In the genomic region with DNA sequence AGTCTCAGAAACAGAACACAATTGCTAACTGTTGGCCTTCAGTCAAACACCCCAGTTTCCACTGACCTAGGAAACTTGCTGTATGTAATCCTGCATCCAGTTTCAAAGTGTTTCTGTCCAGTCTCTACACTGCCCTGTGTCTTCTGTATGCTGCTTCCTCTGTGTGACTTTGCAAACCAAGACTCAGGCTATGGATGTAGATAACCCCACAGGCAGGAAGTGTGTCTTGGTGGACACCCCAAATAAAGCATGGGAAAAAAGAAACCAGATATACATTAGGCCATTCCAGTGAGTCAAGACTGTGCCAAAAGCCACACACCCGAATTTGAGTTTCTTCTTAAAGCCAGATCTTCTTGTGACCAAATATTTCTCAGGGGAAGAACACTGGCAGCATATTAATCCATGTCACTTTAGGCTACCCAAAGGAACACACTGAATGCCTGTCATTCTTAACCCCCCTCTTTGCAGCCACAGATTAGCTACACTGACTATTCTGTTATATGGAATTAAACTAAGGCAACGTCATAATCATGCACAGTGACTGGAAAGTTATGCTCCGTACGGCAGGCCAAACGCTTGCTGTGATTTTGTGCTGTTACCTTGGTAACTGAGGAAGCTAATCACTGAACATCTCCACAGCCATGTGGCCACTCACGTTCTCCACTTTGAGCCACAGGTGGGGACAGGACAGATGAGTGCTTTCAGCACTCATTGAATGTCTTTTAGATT, we compare ENCODE assay signal across 14 mouse cellular contexts. TPM values are rescaled to one million over a fixed set of nuclear protein-coding genes. Genes with fewer than 3 reads are reported as not detected.
A peak's percentile ranks its signal among the peaks of the same experiment; 100 is the strongest.
DNase-seq lines count a peak whose midpoint lies in the region; ATAC-seq and TF ChIP-seq lines count a peak whose summit lies in the region.
"Had no signal": no experiment of that assay in that cellular context is flagged by ENCODE, and none has a peak within 500 bp of the region (broad histone marks: within the 10 kb centered on the region; RNA-seq: fewer than 3 reads in every experiment).

No protein-coding gene starts in this region.

- TF ChIP-seq POLR2A in limb, embryonic 14.5 days (IDR thresholded peaks at IDR 0.05; ENCODE audit: borderline replicate concordance, extremely low read depth, insufficient read depth, insufficient read length) = no peak

- no peak for ATAC-seq in forebrain, embryonic 14.5 days
- 0 out of 2 replicates have a peak, but pooled peaks have one; percentile 53 for ATAC-seq in limb, embryonic 14.5 days (ENCODE audit: low FRiP score, low read depth)
- peak; percentile 86 for ATAC-seq in forebrain, postnatal 0 days
- peak; percentile 54 for ATAC-seq in midbrain, embryonic 15.5 days (replicated peaks)
- ATAC-seq: liver, postnatal 0 days had no signal

- H3K9me3 ChIP-seq in forebrain, embryonic 14.5 days (replicated peaks; ENCODE audit: control insufficient read depth, low read length) = no peaks in the 10 kb centered on the region
- no peaks in the 10 kb centered on the region for H3K9me3 ChIP-seq in forebrain, embryonic 10.5 days
- H3K9me3 ChIP-seq in limb, embryonic 14.5 days (ENCODE audit: control insufficient read depth, low read length) = no peaks in the 10 kb centered on the region
- no peaks in the 10 kb centered on the region for H3K9me3 ChIP-seq in limb, embryonic 10.5 days (replicated peaks)
- no peaks in the 10 kb centered on the region for H3K9me3 ChIP-seq in forebrain, postnatal 0 days (ENCODE audit: low read length)
- H3K9me3 ChIP-seq in midbrain, embryonic 15.5 days = no peaks in the 10 kb centered on the region

- DNase-seq in forebrain, embryonic 14.5 days (ENCODE audit: low spot score) = peak; percentile 6
- no peak for DNase-seq in forebrain, embryonic 10.5 days (ENCODE audit: extremely low spot score, low spot score)
- DNase-seq in limb, embryonic 14.5 days (ENCODE audit: low spot score) = no peak
- DNase-seq in limb, embryonic 10.5 days (ENCODE audit: low spot score) = no peak
- DNase-seq in forebrain, postnatal 0 days = peak; percentile 23
- DNase-seq in adrenal gland, postnatal 25 days = no peak
- no peak for DNase-seq in adrenal gland, adult (ENCODE audit: inconsistent age in 2 of 2, low spot score in 1 of 2)
- DNase-seq: cerebellum, postnatal 14 days; kidney, adult 9 months; layer of hippocampus, adult 9-11 months; liver, postnatal 0 days; thymus, postnatal 4 days had no signal

- no peak overlapping the region for H3K27ac ChIP-seq in forebrain, embryonic 14.5 days (ENCODE audit: low read depth, low read length)
- H3K27ac ChIP-seq in forebrain, embryonic 10.5 days = no peak overlapping the region
- no peak overlapping the region for H3K27ac ChIP-seq in limb, embryonic 14.5 days (replicated peaks; ENCODE audit: low read depth, low read length)
- H3K27ac ChIP-seq in limb, embryonic 10.5 days = no peak overlapping the region
- H3K27ac ChIP-seq in forebrain, postnatal 0 days (ENCODE audit: low read depth, low read length) = no peak overlapping the region
- H3K27ac ChIP-seq in midbrain, embryonic 15.5 days = no peak overlapping the region

- H3K4me2 ChIP-seq in forebrain, embryonic 14.5 days (ENCODE audit: low read length) = no peak overlapping the region
- no peak overlapping the region for H3K4me2 ChIP-seq in limb, embryonic 14.5 days (replicated peaks; ENCODE audit: low read depth, low read length, severe bottlenecking)
- H3K4me2 ChIP-seq in forebrain, postnatal 0 days (ENCODE audit: low read depth) = no peak overlapping the region
- no peak overlapping the region for H3K4me2 ChIP-seq in midbrain, embryonic 15.5 days

- WGBS in forebrain, embryonic 14.5 days = 43% methylated on average over 6 of the region's 6 CpGs
- WGBS in forebrain, embryonic 10.5 days = 71% methylated on average over 6 of the region's 6 CpGs
- WGBS in limb, embryonic 14.5 days = 60% methylated on average over 6 of the region's 6 CpGs
- WGBS in limb, embryonic 10.5 days = 81% methylated on average over 6 of the region's 6 CpGs
- 29% methylated on average over 6 of the region's 6 CpGs for WGBS in forebrain, postnatal 0 days
- 11% methylated on average over 6 of the region's 6 CpGs for WGBS in midbrain, embryonic 15.5 days

- no peak overlapping the region for H3K4me3 ChIP-seq in forebrain, embryonic 14.5 days (ENCODE audit: low read depth, low read length)
- H3K4me3 ChIP-seq in forebrain, embryonic 10.5 days = no peak overlapping the region
- H3K4me3 ChIP-seq in limb, embryonic 14.5 days (replicated peaks; ENCODE audit: low read length) = no peak overlapping the region
- H3K4me3 ChIP-seq in limb, embryonic 10.5 days = no peak overlapping the region
- no peak overlapping the region for H3K4me3 ChIP-seq in forebrain, postnatal 0 days (ENCODE audit: low read depth, low read length)
- no peak overlapping the region for H3K4me3 ChIP-seq in midbrain, embryonic 15.5 days

- no peak for TF ChIP-seq CTCF in forebrain, postnatal 0 days (IDR thresholded peaks at IDR 0.05; ENCODE audit: low read depth)

- H3K4me1 ChIP-seq in forebrain, embryonic 14.5 days (ENCODE audit: control insufficient read depth, insufficient read depth, low read length) = no peaks in the 10 kb centered on the region
- H3K4me1 ChIP-seq in forebrain, embryonic 10.5 days = peaks cover 12% of the 10 kb centered on the region
- peaks cover 11% of the 10 kb centered on the region for H3K4me1 ChIP-seq in limb, embryonic 14.5 days (ENCODE audit: control insufficient read depth, insufficient read depth, low read length)
- H3K4me1 ChIP-seq in limb, embryonic 10.5 days = peaks cover 25% of the 10 kb centered on the region
- no peaks in the 10 kb centered on the region for H3K4me1 ChIP-seq in forebrain, postnatal 0 days (ENCODE audit: insufficient read depth)
- H3K4me1 ChIP-seq in midbrain, embryonic 15.5 days = no peaks in the 10 kb centered on the region

- H3K27me3 ChIP-seq in forebrain, embryonic 14.5 days (replicated peaks; ENCODE audit: control insufficient read depth, insufficient read depth, low read length) = no peaks in the 10 kb centered on the region
- no peaks in the 10 kb centered on the region for H3K27me3 ChIP-seq in forebrain, embryonic 10.5 days (ENCODE audit: poor library complexity, severe bottlenecking)
- no peaks in the 10 kb centered on the region for H3K27me3 ChIP-seq in limb, embryonic 14.5 days (ENCODE audit: control insufficient read depth, insufficient read depth, low read length)
- no peaks in the 10 kb centered on the region for H3K27me3 ChIP-seq in limb, embryonic 10.5 days (ENCODE audit: low read depth, poor library complexity, severe bottlenecking)
- no peaks in the 10 kb centered on the region for H3K27me3 ChIP-seq in forebrain, postnatal 0 days (ENCODE audit: insufficient read depth, low read length)
- H3K27me3 ChIP-seq in midbrain, embryonic 15.5 days (replicated peaks) = no peaks in the 10 kb centered on the region

- H3K9ac ChIP-seq in forebrain, embryonic 14.5 days (ENCODE audit: low read length) = no peak overlapping the region
- H3K9ac ChIP-seq in limb, embryonic 14.5 days (ENCODE audit: low read depth, low read length, severe bottlenecking) = no peak overlapping the region
- no peak overlapping the region for H3K9ac ChIP-seq in forebrain, postnatal 0 days
- H3K9ac ChIP-seq in midbrain, embryonic 15.5 days = no peak overlapping the region
- H3K9ac ChIP-seq: liver, postnatal 0 days had no signal

- H3K36me3 ChIP-seq in forebrain, embryonic 14.5 days (ENCODE audit: control insufficient read depth, insufficient read depth, low read length) = no peaks in the 10 kb centered on the region
- no peaks in the 10 kb centered on the region for H3K36me3 ChIP-seq in forebrain, embryonic 10.5 days (replicated peaks)
- no peaks in the 10 kb centered on the region for H3K36me3 ChIP-seq in limb, embryonic 14.5 days (ENCODE audit: control insufficient read depth, insufficient read depth, low read length)
- no peaks in the 10 kb centered on the region for H3K36me3 ChIP-seq in limb, embryonic 10.5 days
- no peaks in the 10 kb centered on the region for H3K36me3 ChIP-seq in forebrain, postnatal 0 days (ENCODE audit: insufficient read depth)
- H3K36me3 ChIP-seq in midbrain, embryonic 15.5 days (replicated peaks) = no peaks in the 10 kb centered on the region

RNA-seq across cellular contexts. Expression of a gene that starts 52.4 kb away (rescaled TPM):
- 0.14 TPM in 2 replicates for polyA plus RNA-seq in forebrain, embryonic 14.5 days (2014; fragmentation: Nextera tagmentation; extraction: Ambion mirVana)
- 0.14 and 0.19 TPM in 2 replicates for polyA plus RNA-seq in forebrain, embryonic 10.5 days (2016; fragmentation: Nextera tagmentation; extraction: Ambion mirVana)
- polyA plus RNA-seq in limb, embryonic 14.5 days (2012; rRNA removed) = 0.19 and 0.24 TPM in 2 replicates
- polyA plus RNA-seq in limb, embryonic 14.5 days (2014; fragmentation: Nextera tagmentation; extraction: Ambion mirVana) = 0.40 and 0.75 TPM in 2 replicates
- polyA plus RNA-seq in limb, embryonic 10.5 days (2016; fragmentation: Nextera tagmentation; extraction: Ambion mirVana) = 0.14 and 0.16 TPM in 2 replicates
- 0.05 and 0.15 TPM in 2 replicates for total RNA-seq in forebrain, postnatal 0 days (2014; rRNA removed)
- polyA plus RNA-seq in forebrain, postnatal 0 days (2015; fragmentation: Nextera tagmentation; extraction: Ambion mirVana) = 0.09 and 0.23 TPM in 2 replicates
- 0.09 and 0.10 TPM in 2 replicates for polyA plus RNA-seq in midbrain, embryonic 15.5 days (2015; fragmentation: Nextera tagmentation; extraction: Ambion mirVana)
- total RNA-seq in adrenal gland, postnatal 25 days (2021) = not detected in 2 replicates
- total RNA-seq: granulocyte monocyte progenitor cell, adult 5-6 weeks had no signal
- polyA plus RNA-seq: liver, postnatal 0 days had no signal

RNA-seq across cellular contexts. Expression of a gene that starts 55.3 kb away (rescaled TPM):
- polyA plus RNA-seq in forebrain, embryonic 14.5 days (2014; fragmentation: Nextera tagmentation; extraction: Ambion mirVana) = 2.1 and 2.9 TPM in 2 replicates
- 4.2 and 5.2 TPM in 2 replicates for polyA plus RNA-seq in forebrain, embryonic 10.5 days (2016; fragmentation: Nextera tagmentation; extraction: Ambion mirVana)
- 29.5 and 31.4 TPM in 2 replicates for polyA plus RNA-seq in limb, embryonic 14.5 days (2012; rRNA removed)
- polyA plus RNA-seq in limb, embryonic 14.5 days (2014; fragmentation: Nextera tagmentation; extraction: Ambion mirVana) = 47.0 and 49.4 TPM in 2 replicates
- 4.5 and 5.6 TPM in 2 replicates for polyA plus RNA-seq in limb, embryonic 10.5 days (2016; fragmentation: Nextera tagmentation; extraction: Ambion mirVana)
- 10.7 and 16.7 TPM in 2 replicates for total RNA-seq in forebrain, postnatal 0 days (2014; rRNA removed)
- polyA plus RNA-seq in forebrain, postnatal 0 days (2015; fragmentation: Nextera tagmentation; extraction: Ambion mirVana) = 1.1 and 1.7 TPM in 2 replicates
- 2.5 and 2.7 TPM in 2 replicates for polyA plus RNA-seq in midbrain, embryonic 15.5 days (2015; fragmentation: Nextera tagmentation; extraction: Ambion mirVana)
- total RNA-seq in adrenal gland, postnatal 25 days (2021) = 26.3 and 28.8 TPM in 2 replicates

Comparison
In these comparisons a context has a peak if more than half of its experiments do, and no peak if none do; other contexts are left out.
1. DNase-seq: peak in forebrain, embryonic 14.5 days (single experiment) and forebrain, postnatal 0 days (single experiment); none in forebrain, embryonic 10.5 days (single experiment), limb, embryonic 14.5 days (single experiment), limb, embryonic 10.5 days (single experiment), adrenal gland, postnatal 25 days (single experiment) and adrenal gland, adult (0 of 2).